Mouse (Mus musculus) heart, embryonic 13.5 days (tissue): ENCODE data around the gene Apmap. TPM values are rescaled to one million over a fixed set of nuclear protein-coding genes. Genes with fewer than 3 reads are reported as not detected.

ENCODE experiments used
- ATAC-seq: fragments of 200-750 bp; cut with Nextera tagmentation; 2 replicates; pipeline ENCODE4 v1.8.0; 2017; ENCODE audit warnings: moderate TSS enrichment; ENCODE audit not compliant: insufficient number of reproducible peaks, low FRiP score, low TSS enrichment; ENCODE audit errors: extremely low read depth
- H3K27ac ChIP-seq: fragments of 300-500 bp; sonication (generic); replicated peaks from 2 replicates; pipeline ENCODE4 v1.5.1; 2015; ENCODE audit warnings: moderate library complexity, mild to moderate bottlenecking, inconsistent platforms
- H3K27me3 ChIP-seq: fragments of 300-500 bp; sonication (generic); replicated peaks from 2 replicates; pipeline ENCODE4 v1.6.1; 2015; ENCODE audit warnings: mild to moderate bottlenecking, inconsistent platforms
- H3K36me3 ChIP-seq: fragments of 300-500 bp; sonication (generic); 2 replicates; pipeline ENCODE4 v1.6.1; 2015; ENCODE audit warnings: mild to moderate bottlenecking, inconsistent platforms
- H3K4me1 ChIP-seq: fragments of 300-500 bp; sonication (generic); 2 replicates; pipeline ENCODE4 v1.6.1; 2015; ENCODE audit warnings: inconsistent platforms
- H3K4me2 ChIP-seq: fragments of 300-500 bp; sonication (generic); 2 replicates; pipeline ENCODE4 v1.6.1; 2015; ENCODE audit warnings: inconsistent platforms, mild to moderate bottlenecking, moderate library complexity
- H3K4me3 ChIP-seq: fragments of 300-500 bp; sonication (generic); 2 replicates; pipeline ENCODE4 v1.5.1; 2015; ENCODE audit warnings: moderate library complexity, mild to moderate bottlenecking, inconsistent platforms
- H3K9ac ChIP-seq: fragments of 300-500 bp; sonication (generic); 2 replicates; pipeline ENCODE4 v1.6.1; 2015; ENCODE audit warnings: inconsistent platforms, mild to moderate bottlenecking, moderate library complexity
- H3K9me3 ChIP-seq: fragments of 300-500 bp; sonication (generic); 2 replicates; pipeline ENCODE4 v1.6.1; 2016; ENCODE audit warnings: inconsistent platforms
- WGBS: fragments of 180-500 bp; shearing (Covaris S2); methylation state at CpG from one replicate; pipeline ENCODE4 v1.1.7; 2015; ENCODE audit warnings: mixed read lengths; 5-methylcytosine and 5-hydroxymethylcytosine counted together
- polyA plus RNA-seq: library from polyadenylated mRNA; unstranded; fragments of >200 nt; fragmentation: Nextera tagmentation; extraction: Ambion mirVana; gene quantifications from 2 replicates; pipeline ENCODE4 v1.2.1, GENCODE M21; 2015

Apmap gene
- polyA plus RNA-seq, 1 experiment from 2014 or later, result 25.2 TPM

- no peak for ATAC-seq
These were observed 649 bp upstream of the Apmap start for GRCm38 (mm10) chr2:150608872-150609560.

GRCm38 (mm10) chr2:150607086-150607485 is 1.3 kb downstream of the Apmap start:
- Histone ChIP-seq H3K4me3 (peak overlapping the region; percentile 91), H3K4me2 (peak overlapping the region; percentile 86), H3K27ac (no peak overlapping the region), H3K9ac (peak overlapping the region; percentile 94; the same call in 1 of the 2 replicates), H3K36me3 (0 out of 2 replicates have a peak, but pooled peaks cover 5% of the 10 kb centered on the region), H3K4me1 (peaks cover 14% of the 10 kb centered on the region), H3K9me3 (no peaks in the 10 kb centered on the region), H3K27me3 (peaks cover 9% of the 10 kb centered on the region; the same call in 1 of the 2 replicates)
- WGBS, result 35% methylated on average over 1 of the region's 1 CpGs
- no peak for ATAC-seq

More at GRCm38 (mm10) chr2:150608872-150609560, 649 bp upstream of the Apmap start:
- Histone ChIP-seq H3K27me3 (peaks cover 9% of the 10 kb centered on the region; the same call in 1 of the 2 replicates), H3K4me2 (peak overlapping the region; percentile 86), H3K36me3 (0 out of 2 replicates have a peak, but pooled peaks cover 5% of the 10 kb centered on the region), H3K4me1 (peaks cover 14% of the 10 kb centered on the region), H3K9me3 (no peaks in the 10 kb centered on the region), H3K4me3 (peak overlapping the region; percentile 91), H3K27ac (peak overlapping the region; percentile 49), H3K9ac (peak overlapping the region; percentile 72)
- WGBS, result 2% methylated on average over 10 of the region's 10 CpGs

GRCm38 (mm10) chr2:150604802-150605201 is 3.6 kb downstream of the Apmap start:
- Histone ChIP-seq H3K9me3 (no peaks in the 10 kb centered on the region), H3K9ac (no peak overlapping the region), H3K27me3 (no peaks in the 10 kb centered on the region), H3K36me3 (0 out of 2 replicates have a peak, but pooled peaks cover 5% of the 10 kb centered on the region), H3K4me1 (peaks cover 24% of the 10 kb centered on the region), H3K4me2 (no peak overlapping the region), H3K4me3 (no peak overlapping the region), H3K27ac (no peak overlapping the region)
- ATAC-seq, result no peak
- WGBS, result 71% methylated on average over 2 of the region's 2 CpGs

GRCm38 (mm10) chr2:150602166-150602565 is 6.2 kb downstream of the Apmap start:
- ATAC-seq, result no peak
- no peaks in the 10 kb centered on the region for H3K27me3 ChIP-seq
- peaks cover 13% of the 10 kb centered on the region for H3K4me1 ChIP-seq
- H3K4me3 ChIP-seq, result no peak overlapping the region
- H3K9me3 ChIP-seq, result no peaks in the 10 kb centered on the region
- peaks cover 11% of the 10 kb centered on the region; the same call in 1 of the 2 replicates for H3K36me3 ChIP-seq
- no peak overlapping the region for H3K4me2 ChIP-seq
- 84% methylated on average over 2 of the region's 2 CpGs for WGBS
- no peak overlapping the region for H3K27ac ChIP-seq
- H3K9ac ChIP-seq, result no peak overlapping the region

GRCm38 (mm10) chr2:150600263-150600662 is 8.1 kb downstream of the Apmap start:
- H3K9ac ChIP-seq, result no peak overlapping the region
- peaks cover 14% of the 10 kb centered on the region; the same call in 1 of the 2 replicates for H3K36me3 ChIP-seq
- ATAC-seq, result no peak
- no peaks in the 10 kb centered on the region for H3K9me3 ChIP-seq
- peaks cover 10% of the 10 kb centered on the region; the same call in 1 of the 2 replicates for H3K4me1 ChIP-seq
- H3K27me3 ChIP-seq, result no peaks in the 10 kb centered on the region
- 59% methylated on average over 2 of the region's 2 CpGs for WGBS
- no peak overlapping the region for H3K4me2 ChIP-seq
- no peak overlapping the region for H3K27ac ChIP-seq
- H3K4me3 ChIP-seq, result no peak overlapping the region

GRCm38 (mm10) chr2:150595411-150596190 is 12.8 kb downstream of the Apmap start:
- 68% methylated on average over 3 of the region's 3 CpGs for WGBS
- H3K4me3 ChIP-seq, result no peak overlapping the region
- no peaks in the 10 kb centered on the region for H3K27me3 ChIP-seq
- H3K9me3 ChIP-seq, result no peaks in the 10 kb centered on the region
- no peak overlapping the region for H3K4me2 ChIP-seq
- no peak overlapping the region for H3K27ac ChIP-seq
- H3K4me1 ChIP-seq, result peaks cover 6% of the 10 kb centered on the region; the same call in 1 of the 2 replicates
- H3K9ac ChIP-seq, result no peak overlapping the region
- peaks cover 30% of the 10 kb centered on the region for H3K36me3 ChIP-seq
- no peak for ATAC-seq

GRCm38 (mm10) chr2:150589076-150589475 is 19.3 kb downstream of the Apmap start:
- ATAC-seq, result no peak
- WGBS, result 79% methylated on average over 11 of the region's 11 CpGs

GRCm38 (mm10) chr2:150579628-150580027 is 28.7 kb downstream of the Apmap start:
- no peak for ATAC-seq
- Histone ChIP-seq H3K4me1 (no peaks in the 10 kb centered on the region), H3K4me3 (no peak overlapping the region), H3K9ac (no peak overlapping the region), H3K27me3 (no peaks in the 10 kb centered on the region), H3K36me3 (peaks cover 25% of the 10 kb centered on the region), H3K9me3 (no peaks in the 10 kb centered on the region), H3K27ac (no peak overlapping the region), H3K4me2 (no peak overlapping the region)
- WGBS, result 65% methylated on average over 1 of the region's 1 CpGs

More at GRCm38 (mm10) chr2:150589076-150589475, 19.3 kb downstream of the Apmap start:
- Histone ChIP-seq H3K27ac (no peak overlapping the region), H3K36me3 (peaks cover 72% of the 10 kb centered on the region), H3K4me2 (no peak overlapping the region), H3K4me1 (no peaks in the 10 kb centered on the region), H3K9me3 (no peaks in the 10 kb centered on the region), H3K9ac (no peak overlapping the region), H3K27me3 (no peaks in the 10 kb centered on the region), H3K4me3 (no peak overlapping the region)

- Histone ChIP-seq H3K27ac (no peak overlapping the region), H3K9ac (no peak overlapping the region), H3K4me1 (no peaks in the 10 kb centered on the region), H3K9me3 (no peaks in the 10 kb centered on the region), H3K27me3 (no peaks in the 10 kb centered on the region), H3K4me2 (no peak overlapping the region), H3K36me3 (peaks cover 15% of the 10 kb centered on the region), H3K4me3 (no peak overlapping the region)
- WGBS, result 70% methylated on average over 5 of the region's 5 CpGs
- no peak for ATAC-seq
These were observed 29.8 kb downstream of the Apmap start for GRCm38 (mm10) chr2:150578603-150579002.

GRCm38 (mm10) chr2:150576256-150576655 is 32.1 kb downstream of the Apmap start:
- Histone ChIP-seq H3K27ac (no peak overlapping the region), H3K27me3 (no peaks in the 10 kb centered on the region), H3K4me1 (no peaks in the 10 kb centered on the region), H3K9me3 (no peaks in the 10 kb centered on the region), H3K4me2 (no peak overlapping the region), H3K4me3 (no peak overlapping the region), H3K9ac (no peak overlapping the region), H3K36me3 (peaks cover 9% of the 10 kb centered on the region; the same call in 1 of the 2 replicates)
- 97% methylated on average over 1 of the region's 1 CpGs for WGBS
- ATAC-seq, result no peak

- Histone ChIP-seq H3K4me1 (no peaks in the 10 kb centered on the region), H3K27me3 (no peaks in the 10 kb centered on the region), H3K9ac (no peak overlapping the region), H3K27ac (no peak overlapping the region), H3K4me2 (no peak overlapping the region), H3K9me3 (no peaks in the 10 kb centered on the region), H3K4me3 (no peak overlapping the region), H3K36me3 (peaks cover 6% of the 10 kb centered on the region; the same call in 1 of the 2 replicates)
- WGBS, result 86% methylated on average over 3 of the region's 3 CpGs
- no peak for ATAC-seq
These were observed 35.9 kb downstream of the Apmap start for GRCm38 (mm10) chr2:150572463-150572862.
